Mouse (Mus musculus): Measurements from ENCODE around the gene Eme2. TPM values are rescaled to one million over a fixed set of nuclear protein-coding genes. Genes with fewer than 3 reads are reported as not detected.

Eme2 gene
- polyA plus RNA-seq, 1 experiment, result 35.6 TPM

- 83% methylated on average over 4 of the region's 4 CpGs for WGBS
- H3K27ac ChIP-seq (ENCODE audit: control insufficient read depth, insufficient read depth, low read depth, low read length, poor library complexity), result no peak overlapping the region
Measured at GRCm38 (mm10) chr17:24933163-24933562, 38.3 kb upstream of the Eme2 start.

GRCm38 (mm10) chr17:24932431-24932830, 37.5 kb upstream of the Eme2 start:
- TF ChIP-seq POLR2A (IDR thresholded peaks at IDR 0.05; ENCODE audit: borderline replicate concordance, control insufficient read depth, low read depth, low read length) (no peak), CTCF (IDR thresholded peaks at IDR 0.05; ENCODE audit: control insufficient read depth, insufficient read depth, low read length) (no peak)
- Histone ChIP-seq H3K4me3 (replicated peaks; ENCODE audit: control insufficient read depth, low read depth, low read length) (no peak overlapping the region), H3K27ac (ENCODE audit: control insufficient read depth, insufficient read depth, low read depth, low read length, poor library complexity) (no peak overlapping the region), H3K4me1 (ENCODE audit: control insufficient read depth, insufficient read depth, low read length) (no peaks in the 10 kb centered on the region; the same call in 1 of the 2 replicates)
- WGBS, result 89% methylated on average over 4 of the region's 4 CpGs

More at GRCm38 (mm10) chr17:24933163-24933562, 38.3 kb upstream of the Eme2 start:
- Histone ChIP-seq H3K4me1 (ENCODE audit: control insufficient read depth, insufficient read depth, low read length) (no peaks in the 10 kb centered on the region; the same call in 1 of the 2 replicates), H3K4me3 (replicated peaks; ENCODE audit: control insufficient read depth, low read depth, low read length) (no peak overlapping the region)
- TF ChIP-seq CTCF (IDR thresholded peaks at IDR 0.05; ENCODE audit: control insufficient read depth, insufficient read depth, low read length), result no peak
- TF ChIP-seq POLR2A (IDR thresholded peaks at IDR 0.05; ENCODE audit: borderline replicate concordance, control insufficient read depth, low read depth, low read length), result no peak

- 81% methylated on average over 1 of the region's 1 CpGs for WGBS
- H3K27ac ChIP-seq (ENCODE audit: control insufficient read depth, insufficient read depth, low read depth, low read length, poor library complexity), result no peak overlapping the region
- no peak overlapping the region for H3K4me3 ChIP-seq (replicated peaks; ENCODE audit: control insufficient read depth, low read depth, low read length)
- no peak for TF ChIP-seq CTCF (IDR thresholded peaks at IDR 0.05; ENCODE audit: control insufficient read depth, insufficient read depth, low read length)
- TF ChIP-seq POLR2A (IDR thresholded peaks at IDR 0.05; ENCODE audit: borderline replicate concordance, control insufficient read depth, low read depth, low read length), result no peak
- H3K4me1 ChIP-seq (ENCODE audit: control insufficient read depth, insufficient read depth, low read length), result no peaks in the 10 kb centered on the region
Measured at GRCm38 (mm10) chr17:24929506-24929905, 34.6 kb upstream of the Eme2 start.

- H3K4me3 ChIP-seq (replicated peaks; ENCODE audit: control insufficient read depth, low read depth, low read length), result no peak overlapping the region
- H3K27ac ChIP-seq (ENCODE audit: control insufficient read depth, insufficient read depth, low read depth, low read length, poor library complexity), result no peak overlapping the region
- 88% methylated on average over 1 of the region's 1 CpGs for WGBS
Measured at GRCm38 (mm10) chr17:24923246-24923645, 28.4 kb upstream of the Eme2 start.

GRCm38 (mm10) chr17:24913984-24914383, 19.1 kb upstream of the Eme2 start:
- no peak overlapping the region for H3K4me3 ChIP-seq (replicated peaks; ENCODE audit: control insufficient read depth, low read depth, low read length)
- H3K27ac ChIP-seq (ENCODE audit: control insufficient read depth, insufficient read depth, low read depth, low read length, poor library complexity), result no peak overlapping the region
- no peak for TF ChIP-seq CTCF (IDR thresholded peaks at IDR 0.05; ENCODE audit: control insufficient read depth, insufficient read depth, low read length)
- TF ChIP-seq POLR2A (IDR thresholded peaks at IDR 0.05; ENCODE audit: borderline replicate concordance, control insufficient read depth, low read depth, low read length), result no peak
- H3K4me1 ChIP-seq (ENCODE audit: control insufficient read depth, insufficient read depth, low read length), result no peaks in the 10 kb centered on the region

More at GRCm38 (mm10) chr17:24923246-24923645, 28.4 kb upstream of the Eme2 start:
- no peaks in the 10 kb centered on the region for H3K4me1 ChIP-seq (ENCODE audit: control insufficient read depth, insufficient read depth, low read length)
- TF ChIP-seq POLR2A (IDR thresholded peaks at IDR 0.05; ENCODE audit: borderline replicate concordance, control insufficient read depth, low read depth, low read length), result no peak
- TF ChIP-seq CTCF (IDR thresholded peaks at IDR 0.05; ENCODE audit: control insufficient read depth, insufficient read depth, low read length), result no peak

- Histone ChIP-seq H3K4me1 (ENCODE audit: control insufficient read depth, insufficient read depth, low read length) (peaks cover 2% of the 10 kb centered on the region; the same call in 1 of the 2 replicates), H3K27ac (ENCODE audit: control insufficient read depth, insufficient read depth, low read depth, low read length, poor library complexity) (no peak overlapping the region), H3K4me3 (replicated peaks; ENCODE audit: control insufficient read depth, low read depth, low read length) (no peak overlapping the region)
- TF ChIP-seq CTCF (IDR thresholded peaks at IDR 0.05; ENCODE audit: control insufficient read depth, insufficient read depth, low read length) (no peak), POLR2A (IDR thresholded peaks at IDR 0.05; ENCODE audit: borderline replicate concordance, control insufficient read depth, low read depth, low read length) (no peak)
- WGBS, result 94% methylated on average over 2 of the region's 2 CpGs
Measured at GRCm38 (mm10) chr17:24907591-24907990, 12.7 kb upstream of the Eme2 start.

- Histone ChIP-seq H3K4me3 (replicated peaks; ENCODE audit: control insufficient read depth, low read depth, low read length) (no peak overlapping the region), H3K4me1 (ENCODE audit: control insufficient read depth, insufficient read depth, low read length) (peaks cover 4% of the 10 kb centered on the region; the same call in 1 of the 2 replicates), H3K27ac (ENCODE audit: control insufficient read depth, insufficient read depth, low read depth, low read length, poor library complexity) (peak overlapping the region; percentile 18; the same call in 1 of the 2 replicates)
- TF ChIP-seq CTCF (IDR thresholded peaks at IDR 0.05; ENCODE audit: control insufficient read depth, insufficient read depth, low read length), result no peak
- no peak for TF ChIP-seq POLR2A (IDR thresholded peaks at IDR 0.05; ENCODE audit: borderline replicate concordance, control insufficient read depth, low read depth, low read length)
- 94% methylated on average over 9 of the region's 9 CpGs for WGBS
Measured at GRCm38 (mm10) chr17:24903767-24904166, 8.9 kb upstream of the Eme2 start.

GRCm38 (mm10) chr17:24902671-24903474, 8.0 kb upstream of the Eme2 start:
- WGBS, result 52% methylated on average over 9 of the region's 9 CpGs
- H3K27ac ChIP-seq (ENCODE audit: control insufficient read depth, insufficient read depth, low read depth, low read length, poor library complexity), result peak overlapping the region; percentile 85
- H3K4me3 ChIP-seq (replicated peaks; ENCODE audit: control insufficient read depth, low read depth, low read length), result peak overlapping the region; percentile 13
- TF ChIP-seq CTCF (IDR thresholded peaks at IDR 0.05; ENCODE audit: control insufficient read depth, insufficient read depth, low read length), result peak; percentile 57
- no peak for TF ChIP-seq POLR2A (IDR thresholded peaks at IDR 0.05; ENCODE audit: borderline replicate concordance, control insufficient read depth, low read depth, low read length)
- peaks cover 4% of the 10 kb centered on the region; the same call in 1 of the 2 replicates for H3K4me1 ChIP-seq (ENCODE audit: control insufficient read depth, insufficient read depth, low read length)
